Mouse (Mus musculus) cerebellum, postnatal 4 days (tissue): ENCODE measurements at regions not wholly inside any gene's neighbourhood (a gene's known extent, or its start where the extent isn't known, plus 50 kb on each side); places are given as distances from the start of the nearest gene placed in this dataset.

ENCODE experiments used
- DNase-seq, 2 experiments: peaks; one replicate each; pipeline ENCODE4 v3.0.0; 2022; ENCODE audit warnings: low spot score in 2 of 2, mixed read lengths in 1 of 2

DNA sequence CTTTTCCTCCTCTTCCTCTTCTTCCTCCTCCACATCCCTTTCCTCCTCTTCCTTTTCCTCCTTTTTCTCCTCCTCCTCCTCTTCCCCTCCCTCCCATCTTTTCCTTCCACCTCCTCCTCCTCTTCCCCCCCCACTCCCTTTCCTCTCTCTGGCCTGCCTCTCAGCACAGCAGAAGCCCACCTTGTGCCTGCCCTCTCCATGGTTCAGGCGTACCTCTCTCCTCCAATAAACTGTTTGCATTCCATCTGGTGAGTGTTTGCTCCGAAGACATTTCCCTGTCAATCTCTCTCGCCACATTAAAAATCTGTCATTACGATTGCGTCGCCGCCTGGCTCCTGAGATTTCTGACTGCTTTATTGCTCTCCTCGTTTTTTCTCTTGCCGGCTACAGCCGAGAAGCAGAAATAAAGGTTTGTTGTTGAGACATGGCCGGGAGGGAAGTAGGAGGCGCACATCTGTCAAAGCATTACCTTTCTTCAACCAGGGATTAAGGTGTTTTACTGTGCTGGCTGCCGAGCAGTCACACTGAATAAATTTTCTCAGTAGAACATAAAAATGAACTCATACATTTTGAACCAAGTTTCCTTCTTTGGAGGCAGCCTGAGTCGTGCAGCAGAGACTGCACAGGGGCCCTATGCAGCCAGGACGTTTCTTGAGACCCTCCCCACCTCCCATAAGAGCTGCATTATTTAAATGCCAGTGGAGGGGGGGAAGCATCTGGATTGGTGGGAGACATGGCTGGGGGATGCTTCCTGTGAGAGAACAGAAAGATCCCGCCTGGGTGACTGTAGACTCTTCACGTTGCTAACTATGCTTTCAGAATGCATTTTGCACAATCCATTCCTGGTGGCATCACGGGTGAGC, 376.3 kb upstream of the 3110018I06Rik start:
- DNase-seq = no peak

DNA sequence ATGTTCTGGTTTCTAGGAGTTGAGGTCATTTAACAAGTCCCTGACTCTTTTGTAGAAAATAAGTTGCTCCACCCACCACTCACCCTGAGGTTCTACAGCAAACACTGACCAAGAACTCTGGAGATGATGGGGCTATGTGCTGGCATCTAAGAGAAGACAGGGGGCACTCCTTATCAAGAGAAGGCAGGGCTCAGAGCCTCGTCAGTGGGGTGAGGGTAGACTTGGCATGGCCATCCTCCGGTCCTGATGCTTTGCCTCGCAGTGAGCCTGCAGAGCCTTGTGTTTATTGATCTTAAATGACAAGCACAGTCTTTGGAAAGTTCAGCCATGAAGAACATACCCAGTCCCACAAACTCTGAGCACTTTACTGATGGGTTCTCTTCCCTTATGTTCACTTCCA, 370.1 kb upstream of the 3110018I06Rik start:
- no peak for DNase-seq

DNA sequence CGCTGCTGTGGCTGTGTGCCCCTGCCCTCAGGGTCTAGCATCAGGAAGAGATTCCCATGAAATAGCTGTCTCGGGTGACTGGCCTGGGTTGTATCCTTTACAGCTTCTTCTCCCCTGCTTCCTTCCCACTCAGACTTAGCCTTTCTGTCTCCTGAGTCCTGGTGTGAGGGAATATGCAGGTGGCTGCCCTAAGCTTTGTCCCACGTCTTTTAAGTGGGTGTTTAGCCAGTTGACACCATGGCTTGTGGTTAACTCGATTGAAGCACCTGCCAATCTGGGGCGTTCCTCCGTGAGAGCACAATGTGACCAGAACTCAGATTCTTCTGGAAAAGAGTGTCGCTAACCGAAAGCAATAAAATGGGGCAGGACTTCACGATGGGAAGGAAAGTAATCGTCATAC, 369.4 kb upstream of the 3110018I06Rik start:
- no peak for DNase-seq

DNA sequence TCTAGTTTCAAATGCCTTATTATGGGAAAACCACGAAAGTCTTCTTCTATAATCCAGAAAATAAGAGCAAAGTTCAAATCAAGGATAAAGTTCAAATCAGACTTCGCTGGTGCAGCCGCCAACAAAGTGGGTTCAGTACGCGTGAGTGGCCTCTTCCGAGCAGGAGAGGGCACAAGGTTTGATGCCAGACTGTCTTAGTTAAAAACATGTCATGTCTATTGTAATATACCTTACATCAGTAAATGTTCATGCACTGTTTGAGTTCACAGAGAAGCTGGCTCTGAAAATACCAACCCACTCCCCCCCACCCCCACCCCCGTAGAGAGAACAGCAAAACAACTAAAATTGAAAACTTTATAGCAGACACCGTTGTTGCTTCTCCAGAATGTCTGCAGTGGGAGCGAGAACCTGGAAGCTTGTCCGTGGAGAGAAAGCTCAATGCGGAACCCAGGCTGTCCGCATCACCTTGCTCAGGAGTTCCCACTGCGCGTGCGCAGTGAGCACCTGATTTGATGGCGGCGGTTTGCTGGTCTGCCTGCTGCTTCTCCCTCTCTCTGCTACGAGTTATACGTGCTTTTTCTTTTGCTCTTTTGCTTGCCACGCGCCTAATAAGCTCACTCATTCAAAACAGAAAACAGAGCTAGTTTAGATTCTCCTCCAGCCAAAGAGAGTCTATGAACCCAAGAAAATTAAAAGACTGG, 367.8 kb upstream of the 3110018I06Rik start:
- DNase-seq = no peak

DNA sequence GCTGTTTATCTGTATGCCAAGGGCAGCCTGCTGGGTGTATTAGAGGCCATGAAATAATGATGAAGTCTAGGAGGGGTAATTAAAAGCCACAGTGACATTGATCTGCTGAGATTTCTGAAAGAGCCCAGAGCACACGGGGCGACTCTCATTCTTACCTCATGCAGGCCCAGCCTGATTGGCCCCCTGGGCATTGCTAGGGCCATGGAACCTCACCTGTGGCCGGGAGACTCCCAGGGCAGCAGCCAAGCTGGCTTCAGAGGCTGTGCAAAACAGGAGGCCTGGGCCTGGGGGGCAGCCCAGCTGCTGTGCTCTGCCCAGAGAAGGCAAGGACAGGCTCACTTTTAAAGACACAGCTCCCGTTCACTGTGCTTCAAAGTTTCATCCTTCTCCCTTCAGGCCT, 366.4 kb upstream of the 3110018I06Rik start:
- no peak for DNase-seq

DNA sequence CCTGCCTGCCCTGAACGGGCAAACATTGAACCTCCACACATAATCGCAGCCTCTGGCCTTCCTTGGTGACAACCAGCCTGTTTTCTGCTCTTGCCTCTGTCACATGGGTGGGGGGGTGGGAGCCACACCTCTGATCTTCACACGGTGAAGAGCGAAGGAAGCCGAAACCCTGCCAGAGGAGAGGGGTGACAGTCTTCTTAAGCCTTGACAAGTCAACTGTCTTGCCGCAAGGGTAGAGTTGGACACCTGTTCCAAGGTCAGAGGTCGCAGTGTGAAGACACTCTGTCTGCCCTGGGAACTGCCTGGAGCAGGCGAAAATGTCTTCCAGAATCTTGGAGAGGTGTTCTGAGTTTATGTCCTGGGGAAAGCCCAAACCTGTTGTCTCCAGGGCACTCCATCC, 364.8 kb upstream of the 3110018I06Rik start:
- no peak for DNase-seq

DNA sequence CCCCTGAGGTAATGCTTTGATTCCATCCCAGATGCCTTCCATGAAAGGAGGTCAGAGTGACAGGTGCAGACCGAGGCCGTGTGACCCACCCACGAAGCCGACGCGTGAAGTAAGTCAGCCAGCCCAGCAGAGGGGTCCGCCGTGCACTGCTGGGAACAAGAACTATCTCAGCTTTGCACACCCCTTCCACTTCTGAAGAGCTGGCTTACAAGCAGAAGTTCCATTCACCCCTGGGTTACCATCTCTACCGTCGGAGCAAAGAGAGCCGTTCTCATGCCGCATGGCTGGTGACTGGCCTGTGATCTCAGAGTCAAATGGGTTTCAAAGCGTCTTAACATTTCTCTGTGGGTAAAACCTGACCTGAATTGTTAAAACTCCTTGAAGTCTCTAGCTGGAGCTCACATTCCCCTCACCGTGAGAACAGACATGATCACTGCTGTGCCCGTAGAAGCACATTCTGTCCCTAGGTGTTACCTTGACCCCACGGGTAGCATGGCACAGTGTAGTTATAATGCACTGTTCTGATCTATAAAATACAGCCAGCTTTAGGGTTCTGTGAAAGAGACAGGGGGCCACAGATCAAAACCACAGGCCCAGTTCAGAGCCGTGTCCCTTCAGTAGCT, 364.1 kb upstream of the 3110018I06Rik start:
- no peak for DNase-seq

DNA sequence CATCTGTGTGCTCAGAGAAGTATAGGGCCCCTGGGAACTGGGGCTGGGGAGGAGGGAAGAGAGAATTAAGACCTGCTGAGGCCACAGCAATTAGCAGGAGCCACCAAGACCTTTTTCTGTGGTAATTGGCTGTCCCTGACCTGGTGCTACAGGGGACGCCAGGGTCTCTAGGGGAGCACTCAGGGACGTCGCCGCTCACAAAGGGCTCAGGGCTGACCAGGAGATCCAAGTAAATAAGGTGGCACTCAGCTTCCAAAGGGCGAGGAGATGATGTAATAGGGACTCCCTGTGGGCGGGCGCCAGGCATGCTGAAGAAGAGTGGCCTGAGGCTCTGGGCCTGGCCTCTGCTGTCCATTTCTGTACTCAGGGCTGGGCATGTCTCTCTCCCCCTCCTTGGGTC, 363.2 kb upstream of the 3110018I06Rik start:
- DNase-seq = no peak

DNA sequence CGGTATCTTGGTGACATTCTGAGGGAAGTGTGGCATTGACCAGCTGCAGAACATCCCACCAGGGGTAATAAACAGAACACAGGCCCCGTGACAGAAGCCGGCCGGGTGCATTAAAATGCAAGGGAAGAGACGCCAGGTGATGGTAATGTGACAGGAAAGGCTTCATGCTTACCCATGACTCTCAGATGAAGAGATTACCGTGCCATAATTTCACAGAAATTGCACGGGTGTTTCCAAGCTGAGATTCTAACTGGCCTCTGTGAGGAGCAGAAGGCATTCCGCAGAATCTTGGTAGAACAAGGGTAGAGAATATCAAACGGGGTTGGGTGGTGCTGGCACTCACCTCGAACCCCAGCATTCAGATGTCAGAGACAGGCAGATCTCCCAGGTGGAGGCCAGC, 362.4 kb upstream of the 3110018I06Rik start:
- DNase-seq = no peak

DNA sequence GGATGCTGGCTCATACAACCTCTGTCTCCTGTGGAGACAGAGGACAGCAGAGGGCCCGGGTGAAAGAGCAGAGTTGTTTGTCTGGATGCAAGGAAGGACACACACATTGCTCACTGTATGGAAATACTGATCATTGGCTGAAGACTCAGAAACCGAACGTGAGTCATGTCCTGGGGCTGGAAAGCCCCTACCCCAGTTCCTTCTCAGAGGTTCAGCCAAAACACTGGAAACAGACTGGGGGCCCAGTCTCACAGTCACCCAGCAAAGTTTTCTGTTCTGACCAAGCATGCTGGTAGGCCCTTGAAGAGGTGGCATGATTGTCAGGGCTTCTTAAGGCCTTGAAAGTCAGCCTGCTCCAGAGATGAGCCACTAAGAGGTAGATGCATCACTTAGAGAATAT, 360.8 kb upstream of the 3110018I06Rik start:
- no peak for DNase-seq

DNA sequence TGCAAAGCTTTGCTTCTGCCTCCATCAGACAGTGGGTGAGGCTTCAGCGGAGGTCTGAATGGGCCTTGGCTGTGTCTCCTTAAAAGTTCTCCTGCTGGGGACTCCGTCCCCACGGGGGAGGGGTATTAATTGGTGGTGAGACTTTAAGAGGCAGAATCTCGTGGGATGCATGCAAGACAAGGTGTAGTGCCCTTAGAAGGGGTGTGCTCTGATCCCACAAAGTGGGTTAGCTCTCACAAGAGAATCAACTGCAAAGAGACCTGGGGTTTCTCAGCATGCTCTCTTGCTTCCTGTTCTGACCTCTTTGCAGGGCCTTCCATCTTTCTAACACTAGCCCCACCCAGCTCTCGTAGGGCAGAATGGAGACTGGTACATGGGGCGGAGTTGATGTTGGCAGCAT, 359.2 kb upstream of the 3110018I06Rik start:
- no peak for DNase-seq

DNA sequence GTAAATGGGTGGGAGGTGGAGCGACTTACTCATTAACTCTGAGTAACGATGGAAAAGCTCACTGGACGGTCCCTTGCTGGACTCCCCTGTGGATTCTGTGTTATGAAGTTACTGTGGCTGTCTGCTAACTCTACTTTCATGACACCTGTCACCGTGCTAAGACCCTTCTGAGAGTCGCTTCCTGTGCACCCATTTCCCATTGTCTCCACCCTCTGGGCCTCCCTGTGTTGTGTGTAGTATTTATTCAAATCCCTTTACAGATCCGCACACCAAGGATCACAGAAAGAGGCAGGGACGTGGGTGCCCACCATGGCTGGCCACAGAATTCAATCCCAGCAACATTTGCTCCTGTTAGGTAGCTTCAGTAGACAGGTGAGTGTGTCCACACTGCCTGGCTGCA, 357.1 kb upstream of the 3110018I06Rik start:
- no peak for DNase-seq

DNA sequence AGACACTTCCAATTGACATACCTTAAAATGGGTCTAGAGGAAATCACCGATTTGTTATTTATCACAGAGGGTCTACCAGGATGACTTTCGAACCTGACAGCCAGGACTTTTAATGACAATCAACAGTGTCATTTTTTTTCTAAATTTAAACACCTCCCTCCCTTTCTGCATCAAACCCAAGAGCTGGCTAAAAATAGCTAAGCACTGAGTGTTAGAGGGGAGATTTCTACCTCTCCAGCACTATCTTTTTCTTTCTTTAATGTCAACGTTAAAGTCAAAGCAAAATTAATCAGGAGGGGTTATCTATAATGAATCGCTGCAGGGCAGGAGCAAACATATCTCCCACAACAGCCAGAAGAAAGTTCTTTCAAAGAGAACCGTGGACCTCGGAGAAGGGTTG, 356.6 kb upstream of the 3110018I06Rik start:
- DNase-seq = no peak

DNA sequence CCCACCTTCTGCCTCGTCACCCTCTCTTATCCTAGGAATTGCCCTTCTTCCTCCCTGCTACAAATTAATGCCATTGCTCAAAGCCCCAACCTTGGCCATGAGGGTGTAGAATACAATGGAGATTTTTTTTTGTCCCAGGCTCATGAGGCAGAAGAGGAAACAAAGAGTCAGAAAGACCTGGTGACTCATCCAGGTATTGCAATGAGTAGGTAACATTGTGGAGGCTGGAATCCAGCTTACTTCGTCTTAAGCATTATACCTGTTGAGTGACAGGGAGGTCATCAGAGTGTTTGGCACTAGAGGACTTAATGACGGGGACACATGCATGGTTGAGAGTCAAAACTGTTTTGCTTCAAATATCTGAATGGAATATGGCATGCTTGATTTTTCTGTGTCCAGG, 355.9 kb upstream of the 3110018I06Rik start:
- DNase-seq = no peak

DNA sequence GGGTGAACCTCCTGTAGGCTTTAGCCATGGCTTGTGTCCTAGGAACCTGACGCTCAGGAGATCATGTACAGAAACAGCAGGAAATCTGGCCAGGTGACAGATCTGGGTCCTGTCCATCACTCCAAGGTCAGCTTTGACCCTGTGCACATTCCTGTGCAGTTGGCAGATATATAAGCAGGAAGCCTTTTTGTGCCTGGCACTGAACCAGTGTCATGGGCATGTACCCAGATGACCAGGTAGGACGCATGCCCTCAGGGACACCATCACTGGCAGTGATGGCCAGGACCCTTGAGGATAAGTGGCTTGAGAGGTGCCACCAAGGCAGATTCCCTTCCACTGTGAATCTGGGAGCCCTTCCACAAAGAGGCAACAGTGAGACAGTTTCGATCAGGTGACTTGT, 354.1 kb upstream of the 3110018I06Rik start:
- no peak for DNase-seq

DNA sequence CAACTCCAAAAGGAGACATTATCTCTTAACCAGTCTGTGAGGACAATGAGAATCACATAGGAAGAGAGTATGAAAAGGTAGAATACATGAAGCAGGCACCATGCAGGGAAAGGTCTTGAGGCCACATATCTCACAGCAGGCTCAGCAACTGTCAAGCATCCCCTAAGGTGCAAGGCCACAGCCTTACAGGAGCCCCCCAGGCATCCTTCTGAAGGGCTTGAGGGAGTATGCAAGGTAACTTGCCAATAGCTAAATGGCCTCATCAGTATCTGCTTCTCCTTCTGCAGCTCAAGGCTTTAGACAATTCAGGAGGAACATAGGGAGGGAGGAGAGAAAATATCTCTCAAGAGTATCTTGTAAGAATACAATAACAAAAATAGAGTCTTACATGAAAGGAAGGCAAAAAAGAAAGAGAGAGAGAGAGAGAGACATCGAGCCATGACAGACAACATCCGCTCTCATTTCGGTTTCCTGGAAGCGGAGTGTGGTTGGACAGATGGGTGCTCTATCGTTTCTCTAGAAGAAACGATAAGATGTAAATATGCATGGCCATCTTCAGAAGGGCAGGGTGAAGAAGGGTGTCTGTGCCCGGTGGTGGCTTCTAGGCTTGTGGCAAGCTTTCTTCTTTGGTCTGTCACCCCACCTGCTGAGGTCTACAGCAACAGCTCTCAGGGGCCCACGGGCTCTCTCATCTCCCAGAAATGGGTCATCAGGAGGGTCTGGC, 349.6 kb upstream of the 3110018I06Rik start:
- no peak for DNase-seq

DNA sequence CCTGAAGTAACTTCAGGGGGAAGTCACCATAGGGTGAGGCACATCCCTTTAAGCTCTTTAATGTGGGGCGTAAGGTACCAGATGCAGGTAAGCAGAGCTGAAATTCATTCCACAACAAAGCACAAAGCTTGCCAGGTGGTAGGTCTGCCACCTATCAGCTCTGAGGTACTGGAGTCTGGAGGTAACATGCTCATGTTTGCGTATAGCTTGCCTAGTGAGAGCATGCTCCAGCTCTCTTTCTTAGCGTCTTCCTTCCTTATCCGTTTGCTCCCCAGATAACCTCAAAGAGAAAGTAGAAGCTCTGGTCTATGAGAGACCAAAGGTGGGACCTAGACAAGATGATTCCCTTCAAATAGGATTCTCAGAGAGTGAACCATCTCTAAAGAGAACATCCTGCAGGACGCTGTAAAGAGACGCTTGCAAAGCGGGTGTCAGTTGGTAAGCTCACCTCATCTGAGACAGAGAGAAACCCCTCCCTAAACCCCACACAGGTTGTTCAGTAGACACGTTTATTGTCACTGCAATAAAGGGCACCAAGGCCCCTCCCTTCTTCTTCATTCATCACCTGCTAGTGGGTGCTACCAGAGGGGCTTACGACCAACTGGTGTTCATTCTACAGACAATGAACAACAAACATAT, 347.4 kb upstream of the 3110018I06Rik start:
- DNase-seq = no peak

DNA sequence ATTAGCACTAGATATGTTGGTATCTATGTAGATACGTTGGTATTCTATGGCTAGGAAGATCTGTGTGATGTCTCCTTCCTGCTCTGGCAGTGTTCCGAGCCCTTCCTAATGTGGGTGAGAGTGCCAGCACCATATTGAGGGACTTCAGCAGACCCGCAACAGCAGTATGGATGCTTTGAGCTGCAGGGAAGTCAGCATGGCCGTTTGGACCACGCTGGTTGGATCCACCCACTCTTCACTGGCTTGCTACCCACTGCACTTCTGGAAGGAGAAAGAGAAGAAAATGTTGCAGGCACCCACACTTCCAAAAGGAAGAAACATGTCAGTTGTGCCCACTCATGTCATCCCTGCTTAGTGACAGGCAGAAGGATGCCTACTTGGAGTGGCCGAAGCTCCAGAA, 346.2 kb upstream of the 3110018I06Rik start:
- no peak for DNase-seq

DNA sequence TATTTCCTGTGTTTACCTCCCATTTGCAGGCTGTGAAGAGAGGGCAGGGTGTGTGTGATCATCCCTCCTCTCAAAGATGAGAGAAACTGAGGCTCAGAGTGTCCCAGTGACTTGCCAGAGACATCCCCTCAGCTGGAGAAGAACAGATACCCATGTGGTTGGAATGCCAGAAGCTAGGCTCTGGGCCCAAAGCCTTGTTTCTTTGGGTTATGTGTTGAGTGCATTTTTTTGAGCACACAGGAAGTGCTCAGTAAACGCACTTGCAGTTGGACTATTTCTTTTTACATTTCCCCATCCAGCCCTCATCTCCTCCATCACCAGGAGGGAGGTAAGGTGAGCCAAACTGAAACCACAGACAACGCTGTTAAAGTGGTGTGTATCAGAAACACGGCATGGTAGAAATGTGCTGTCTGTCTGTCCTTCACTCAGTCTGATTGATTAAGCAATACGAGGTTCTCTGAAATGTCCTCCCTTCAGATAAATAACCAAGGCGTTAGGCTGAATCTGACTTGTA, 341.8 kb upstream of the 3110018I06Rik start:
- DNase-seq = no peak

DNA sequence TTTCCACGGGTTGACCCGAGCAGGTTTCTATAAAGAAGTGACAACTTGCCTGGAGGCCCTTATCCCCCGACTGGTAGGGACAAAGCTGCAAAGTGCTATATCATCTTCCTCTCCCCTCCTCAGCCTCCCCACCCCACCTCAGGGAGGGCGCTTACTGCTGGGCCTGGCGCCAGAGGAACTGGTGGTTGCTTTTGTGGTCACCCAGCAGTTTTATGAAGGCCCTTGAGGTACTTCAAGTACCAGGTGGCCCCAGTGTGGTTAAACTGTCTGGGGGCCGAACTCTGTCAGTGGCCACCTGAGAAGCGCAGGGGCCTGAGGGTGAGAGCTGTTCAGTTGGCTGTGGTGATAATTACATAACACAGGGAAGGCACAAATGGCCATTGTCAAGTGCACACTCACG, 340.0 kb upstream of the 3110018I06Rik start:
- no peak for DNase-seq

DNA sequence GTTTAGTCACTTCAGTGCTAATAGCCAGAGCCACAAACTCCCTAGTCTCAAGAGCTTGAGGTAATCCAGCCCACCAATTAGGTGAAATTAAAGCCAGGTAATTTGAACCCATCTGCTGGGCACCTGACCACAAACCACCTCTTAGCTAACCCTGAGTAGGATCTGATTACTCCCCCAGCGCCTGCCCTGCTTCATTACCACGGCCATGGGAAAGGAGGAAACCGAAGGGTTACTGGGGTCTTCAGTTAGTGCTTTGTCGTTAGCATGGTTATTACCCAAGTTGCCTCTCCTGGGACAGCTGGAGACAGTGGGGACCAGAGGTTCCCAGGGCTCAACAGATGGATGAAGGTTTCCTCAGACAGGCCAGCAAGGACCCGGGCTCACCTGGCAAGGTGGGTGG, 337.3 kb upstream of the 3110018I06Rik start:
- no peak for DNase-seq

DNA sequence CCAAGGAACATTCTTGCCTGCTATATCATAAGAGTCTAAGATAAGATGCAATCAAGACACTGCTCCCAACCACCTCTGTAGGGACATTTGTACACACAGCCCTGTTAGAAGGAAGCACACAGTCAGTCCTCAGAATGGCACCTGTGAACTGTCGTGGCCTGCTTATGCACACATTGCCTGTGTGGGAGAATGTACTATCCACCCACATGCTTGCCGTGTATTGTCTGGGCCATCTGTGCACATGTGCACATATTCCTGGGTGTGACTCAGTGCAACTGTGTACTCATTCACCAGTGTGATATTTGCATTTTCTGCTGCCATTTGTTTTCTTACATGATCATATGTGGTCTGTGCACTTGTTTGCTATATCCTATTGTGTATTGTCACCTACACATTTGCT, 333.8 kb upstream of the 3110018I06Rik start:
- DNase-seq = no peak
